Mouse (Mus musculus) lung, adult 2 months (tissue): ENCODE measurements at regions not wholly inside any gene's neighbourhood (a gene's known extent, or its start where the extent isn't known, plus 50 kb on each side); places are given as distances from the start of the nearest gene placed in this dataset.

Source experiments
- DNase-seq: peaks from one replicate; pipeline ENCODE4 v3.0.0; 2022
- H3K4me1 ChIP-seq: fragments of 200-500 bp; 2 replicates; pipeline ENCODE4 v1.6.1; 2011; ENCODE audit warnings: low read length; ENCODE audit not compliant: control insufficient read depth, insufficient read depth
- H3K4me3 ChIP-seq: fragments of 200-500 bp; replicated peaks from 2 replicates; pipeline ENCODE3; 2011; ENCODE audit warnings: low read depth, mild to moderate bottlenecking, control low read depth, low read length; ENCODE audit errors: extremely low read depth
- CTCF ChIP-seq: fragments of 200-500 bp; IDR thresholded peaks from 2 replicates; pipeline ENCODE4 v1.5.1; 2011; ENCODE audit warnings: mild to moderate bottlenecking, low read length, control low read depth; ENCODE audit not compliant: insufficient read depth
- POLR2A ChIP-seq: fragments of 200-500 bp; IDR thresholded peaks from 2 replicates; pipeline ENCODE4 v1.6.1; 2011; ENCODE audit warnings: low read depth, mild to moderate bottlenecking, control low read depth, low read length, borderline replicate concordance; ENCODE audit errors: extremely low read depth
- WGBS: fragments of 180-500 bp; shearing (Covaris S2); methylation state at CpG from one replicate; pipeline ENCODE4 v1.1.7; 2018; 5-methylcytosine and 5-hydroxymethylcytosine counted together

GRCm38 (mm10) chr6:14191387-14192023 is 320.2 kb upstream of the 2610001J05Rik start:
- WGBS: 68% methylated on average over 4 of the region's 4 CpGs
- Histone ChIP-seq H3K4me1 (no peaks in the 10 kb centered on the region), H3K4me3 (no peak overlapping the region)
- DNase-seq: no peak
- TF ChIP-seq POLR2A (no peak), CTCF (no peak)

GRCm38 (mm10) chr6:14185921-14186420 is 314.7 kb upstream of the 2610001J05Rik start:
- H3K4me3 ChIP-seq: no peak overlapping the region
- no peak for TF ChIP-seq CTCF
- TF ChIP-seq POLR2A: no peak
- WGBS: 48% methylated on average over 2 of the region's 2 CpGs
- no peak for DNase-seq
- no peaks in the 10 kb centered on the region for H3K4me1 ChIP-seq

DNA sequence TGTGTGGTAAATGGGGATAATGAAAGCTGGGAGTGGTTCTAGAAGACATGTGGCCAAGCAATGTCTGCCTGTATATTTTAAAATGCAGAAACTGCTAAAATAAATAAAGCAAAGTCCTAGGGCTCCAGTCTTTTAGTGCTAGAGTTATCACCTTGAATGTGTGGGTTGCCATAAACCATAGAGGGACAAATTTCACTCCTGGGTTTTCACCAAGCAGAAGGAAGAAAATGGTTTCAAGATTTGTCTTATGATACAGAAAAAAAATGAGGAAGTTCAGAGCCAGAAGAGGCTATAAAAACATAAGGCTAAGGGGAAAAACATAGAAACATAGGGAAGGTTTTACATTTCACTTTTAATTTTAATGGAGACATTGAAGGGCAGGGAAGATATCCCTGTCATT is 276.1 kb upstream of the 2610001J05Rik start:
- no peak for DNase-seq
- no peak for TF ChIP-seq POLR2A
- TF ChIP-seq CTCF: no peak
- Histone ChIP-seq H3K4me1 (no peaks in the 10 kb centered on the region), H3K4me3 (no peak overlapping the region)

DNA sequence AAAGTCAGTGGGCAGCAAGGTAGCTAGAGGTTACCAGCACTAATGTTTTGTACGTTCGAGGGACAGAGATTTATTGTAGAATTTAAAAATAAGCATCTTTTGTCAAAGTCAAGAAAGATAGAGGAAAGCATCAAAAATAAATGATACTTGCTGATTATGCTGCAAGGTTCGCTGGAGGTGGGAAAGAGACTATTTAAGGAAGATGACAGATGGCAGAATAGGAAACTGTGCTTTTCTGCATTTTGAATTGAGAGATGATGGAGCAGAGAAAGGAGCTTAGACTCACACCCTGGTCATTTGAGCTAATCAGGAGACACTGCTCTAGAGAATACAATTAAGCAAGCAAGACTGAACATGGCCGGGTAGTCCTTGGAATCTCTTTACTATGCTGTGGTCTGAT is 275.1 kb upstream of the 2610001J05Rik start:
- Histone ChIP-seq H3K4me1 (no peaks in the 10 kb centered on the region), H3K4me3 (no peak overlapping the region)
- DNase-seq: no peak
- WGBS: 76% methylated on average over 4 of the region's 4 CpGs
- TF ChIP-seq POLR2A (no peak), CTCF (no peak)

DNA sequence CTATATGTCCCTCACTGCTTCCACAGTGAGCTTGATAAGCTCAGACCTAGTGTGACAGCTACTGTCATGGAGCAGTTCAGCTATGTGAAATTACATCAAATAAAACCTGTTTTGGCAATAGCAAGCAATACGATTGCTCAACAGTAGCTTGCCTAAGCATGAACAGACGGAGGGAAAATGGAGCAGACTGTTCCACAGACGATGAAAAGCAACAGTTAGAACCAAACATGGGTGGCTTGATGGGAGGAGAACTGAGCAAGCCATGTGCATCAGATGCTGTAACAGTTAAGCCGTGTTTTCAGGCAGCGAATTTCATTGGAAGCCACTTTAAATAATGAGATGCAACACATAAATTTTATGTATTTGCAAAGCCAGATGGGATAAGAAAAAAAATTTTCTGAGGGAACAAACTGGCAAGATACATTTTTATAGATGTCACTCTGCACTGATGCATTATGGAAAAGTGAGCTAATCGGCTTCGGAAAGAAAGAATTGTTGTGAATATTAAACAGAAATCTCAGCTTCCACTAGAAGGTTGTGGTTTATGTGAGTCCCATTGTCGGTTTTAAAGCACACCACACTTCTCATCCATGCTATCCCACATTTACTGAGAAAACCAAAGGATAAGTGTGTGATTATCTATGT is 270.9 kb upstream of the 2610001J05Rik start:
- Histone ChIP-seq H3K4me1 (no peaks in the 10 kb centered on the region), H3K4me3 (no peak overlapping the region)
- TF ChIP-seq POLR2A (no peak), CTCF (no peak)
- WGBS: 70% methylated on average over 8 of the region's 8 CpGs
- no peak for DNase-seq

GRCm38 (mm10) chr6:14130392-14131144 is 259.2 kb upstream of the 2610001J05Rik start:
- DNase-seq: no peak
- TF ChIP-seq CTCF (no peak), POLR2A (no peak)
- no peaks in the 10 kb centered on the region for H3K4me1 ChIP-seq
- 81% methylated on average over 1 of the region's 1 CpGs for WGBS
- no peak overlapping the region for H3K4me3 ChIP-seq

GRCm38 (mm10) chr6:14129394-14129793 is 258.1 kb upstream of the 2610001J05Rik start:
- Histone ChIP-seq H3K4me3 (no peak overlapping the region), H3K4me1 (no peaks in the 10 kb centered on the region)
- TF ChIP-seq POLR2A: no peak
- TF ChIP-seq CTCF: no peak
- no peak for DNase-seq

GRCm38 (mm10) chr6:14122311-14122710 is 251.0 kb upstream of the 2610001J05Rik start:
- 86% methylated on average over 3 of the region's 3 CpGs for WGBS
- H3K4me3 ChIP-seq: no peak overlapping the region
- no peaks in the 10 kb centered on the region for H3K4me1 ChIP-seq
- no peak for TF ChIP-seq CTCF
- TF ChIP-seq POLR2A: no peak
- no peak for DNase-seq

GRCm38 (mm10) chr6:14121479-14121878 is 250.2 kb upstream of the 2610001J05Rik start:
- TF ChIP-seq POLR2A (no peak), CTCF (no peak)
- no peak for DNase-seq
- 90% methylated on average over 5 of the region's 5 CpGs for WGBS
- Histone ChIP-seq H3K4me3 (no peak overlapping the region), H3K4me1 (no peaks in the 10 kb centered on the region)
